Mouse (Mus musculus) cerebellum, adult 2 months (tissue): ENCODE measurements around the gene Fam131b.

ENCODE experiments used
- CTCF ChIP-seq: fragments of 200-500 bp; IDR thresholded peaks from 2 replicates; pipeline ENCODE4 v1.5.1; 2011; ENCODE audit warnings: low read depth, mild to moderate bottlenecking, control low read depth, low read length, moderate library complexity, borderline replicate concordance; ENCODE audit not compliant: insufficient read depth
- POLR2A ChIP-seq: fragments of 200-500 bp; IDR thresholded peaks from 2 replicates; pipeline ENCODE4 v1.6.1; 2011; ENCODE audit warnings: low read length, control low read depth, borderline replicate concordance; ENCODE audit not compliant: insufficient read depth

- TF ChIP-seq CTCF = no peak
- TF ChIP-seq POLR2A = no peak
Observed at GRCm38 (mm10) chr6:42359364-42360147, 35.1 kb upstream of the Fam131b start.
